Mouse (Mus musculus): ENCODE data around the gene Tprgl. TPM values are rescaled to one million over a fixed set of nuclear protein-coding genes. Genes with fewer than 3 reads are reported as not detected.

Tprgl gene
- polyA plus RNA-seq (2014; fragmentation: Illumina TruSeq; extraction: RNeasy Lipid Tissue Mini Kit (QIAGEN cat#74804); ENCODE audit: low read depth, low replicate concordance), result 144 TPM

GRCm38 (mm10) chr4:154160538-154161390, at the start of gene Tprgl:
Tprgl (minus strand) TSS chr4:154160666.

GRCm38 (mm10) chr4:154170506-154171150, 10.2 kb upstream of the Tprgl start, which contains the start of gene Megf6:
Megf6 (plus strand) TSS chr4:154170730.

GRCm38 (mm10) chr4:154142211-154143040, 18.0 kb downstream of the Tprgl start, which contains the start of gene Wrap73:
Wrap73 (plus strand) TSS chr4:154142372.

DNA sequence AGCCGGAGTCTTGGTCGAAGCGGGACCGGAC, 20.5 kb downstream of the Tprgl start, which contains the start of gene Trp73:
Gene Trp73, minus strand, starts transcription at position 27 of the 31 bp plus-strand sequence.

Other genes with a start within 250 kb of the Tprgl start
- gene A430005L14Rik, start 203.4 kb downstream of the Tprgl start, polyA plus RNA-seq (2014; fragmentation: Illumina TruSeq; extraction: RNeasy Lipid Tissue Mini Kit (QIAGEN cat#74804); ENCODE audit: low read depth, low replicate concordance), result 24.1 TPM
- 15.6 TPM for gene Dffb, start 185.5 kb downstream of the Tprgl start, polyA plus RNA-seq (2014; fragmentation: Illumina TruSeq; extraction: RNeasy Lipid Tissue Mini Kit (QIAGEN cat#74804); ENCODE audit: low read depth, low replicate concordance)
- gene Cep104, start 185.5 kb downstream of the Tprgl start, polyA plus RNA-seq (2014; fragmentation: Illumina TruSeq; extraction: RNeasy Lipid Tissue Mini Kit (QIAGEN cat#74804); ENCODE audit: low read depth, low replicate concordance), result 26.9 TPM
- 26.1 TPM for gene Lrrc47, start 148.9 kb downstream of the Tprgl start, polyA plus RNA-seq (2014; fragmentation: Illumina TruSeq; extraction: RNeasy Lipid Tissue Mini Kit (QIAGEN cat#74804); ENCODE audit: low read depth, low replicate concordance)
- gene Smim1, start 134.4 kb downstream of the Tprgl start, polyA plus RNA-seq (2014; fragmentation: Illumina TruSeq; extraction: RNeasy Lipid Tissue Mini Kit (QIAGEN cat#74804); ENCODE audit: low read depth, low replicate concordance), result 16.1 TPM
- gene Ccdc27, start 118.0 kb downstream of the Tprgl start, polyA plus RNA-seq (2014; fragmentation: Illumina TruSeq; extraction: RNeasy Lipid Tissue Mini Kit (QIAGEN cat#74804); ENCODE audit: low read depth, low replicate concordance), result not detected
- gene Trp73, start 20.5 kb downstream of the Tprgl start, polyA plus RNA-seq (2014; fragmentation: Illumina TruSeq; extraction: RNeasy Lipid Tissue Mini Kit (QIAGEN cat#74804); ENCODE audit: low read depth, low replicate concordance), result not detected
- 10.1 TPM for gene Wrap73, start 18.3 kb downstream of the Tprgl start, polyA plus RNA-seq (2014; fragmentation: Illumina TruSeq; extraction: RNeasy Lipid Tissue Mini Kit (QIAGEN cat#74804); ENCODE audit: low read depth, low replicate concordance)
- 3.1 TPM for gene Megf6, start 10.1 kb upstream of the Tprgl start, polyA plus RNA-seq (2014; fragmentation: Illumina TruSeq; extraction: RNeasy Lipid Tissue Mini Kit (QIAGEN cat#74804); ENCODE audit: low read depth, low replicate concordance)
- gene Arhgef16, start 141.0 kb upstream of the Tprgl start, polyA plus RNA-seq (2014; fragmentation: Illumina TruSeq; extraction: RNeasy Lipid Tissue Mini Kit (QIAGEN cat#74804); ENCODE audit: low read depth, low replicate concordance), result not detected
- gene B230104I21Rik, start 175.5 kb upstream of the Tprgl start, polyA plus RNA-seq (2014; fragmentation: Illumina TruSeq; extraction: RNeasy Lipid Tissue Mini Kit (QIAGEN cat#74804); ENCODE audit: low read depth, low replicate concordance), result not detected